Mouse (Mus musculus) gastrocnemius, adult 2 months (tissue): ENCODE measurements around the gene Ncbp3. TPM values are rescaled to one million over a fixed set of nuclear protein-coding genes. Genes with fewer than 3 reads are reported as not detected.

ENCODE experiments used
- DNase-seq: peaks from one replicate; pipeline ENCODE4 v3.0.0; 2022
- H3K27ac ChIP-seq: fragments of 200-600 bp; 2 replicates; pipeline ENCODE4 v1.8.1; 2022; ENCODE audit warnings: mild to moderate bottlenecking
- H3K4me3 ChIP-seq: fragments of 200-600 bp; 2 replicates; pipeline ENCODE4 v1.8.1; 2022; ENCODE audit warnings: mild to moderate bottlenecking, moderate library complexity
- CTCF ChIP-seq: fragments of 200-600 bp; IDR thresholded peaks from 2 replicates; pipeline ENCODE4 v1.8.1; 2022; ENCODE audit warnings: antibody characterized with exemption, mild to moderate bottlenecking, moderate library complexity
- intact Hi-C: fragments of 180-260 bp; cut with DNase I; formaldehyde crosslinking; loops from one replicate; pipeline ENCODE4 v1.15.1; 2025
- total RNA-seq, 2 experiments: library from RNA; stranded (reverse); gene quantifications; 2 replicates each; pipeline ENCODE4 v1.2.3; 2021

Gene Ncbp3
- total RNA-seq, 2 experiments from 2014 or later = 3.2 to 3.9 TPM

- H3K4me3 ChIP-seq = peak within 1 kb of the TSS; percentile 83
- peak; percentile 95 for DNase-seq
- intact Hi-C loops = loop anchor here (1.0 to 5.0 kb wide), 3 partner anchors 22 to 139 kb away; partner anchors contain the start of genes Emc6, P2rx5 and Tax1bp3
- TF ChIP-seq CTCF = peak; percentile 7
- peak within 1 kb of the TSS; percentile 67 for H3K27ac ChIP-seq
Measured at GRCm38 (mm10) chr11:73137591-73138501, 90.3 kb downstream of the Ncbp3 start, which contains the start of gene Haspin. TSS of gene Haspin (minus strand) at chr11:73138294.

Other genes with a start within 250 kb of the Ncbp3 start
- 1 to 10 TPM; 5.1 to 6.2 TPM for gene Atp2a3, start 86.6 kb upstream of the Ncbp3 start, total RNA-seq
- gene P2rx1, start 48.7 kb upstream of the Ncbp3 start, total RNA-seq = under 1 TPM; 0.15 to 0.56 TPM
- gene Camkk1, start 28.8 kb upstream of the Ncbp3 start, total RNA-seq = under 1 TPM; 0.43 to 0.89 TPM
- gene Itgae, start 42.8 kb downstream of the Ncbp3 start, total RNA-seq = under 1 TPM; 0.08 to 0.17 TPM
- under 1 TPM in 1 of 2 experiments, not detected in 1; 0.08 TPM for gene Haspin, start 90.5 kb downstream of the Ncbp3 start, total RNA-seq
- 10 to 100 TPM in 1 of 2 experiments, 1 to 10 TPM in 1; 7.0 to 12.9 TPM for gene P2rx5, start 112.6 kb downstream of the Ncbp3 start, total RNA-seq
- gene Emc6, start 129.3 kb downstream of the Ncbp3 start, total RNA-seq = 10 to 100 TPM; 82.6 to 93.4 TPM
- 10 to 100 TPM in 1 of 2 experiments, 1 to 10 TPM in 1; 6.5 to 13.9 TPM for gene Tax1bp3, start 129.3 kb downstream of the Ncbp3 start, total RNA-seq
- gene Ctns, start 151.3 kb downstream of the Ncbp3 start, total RNA-seq = 1 to 10 TPM; 5.7 to 7.8 TPM
- under 1 TPM; 0.50 to 0.66 TPM for gene Shpk, start 151.7 kb downstream of the Ncbp3 start, total RNA-seq
- gene Trpv1, start 186.5 kb downstream of the Ncbp3 start, total RNA-seq = under 1 TPM; 0.06 to 0.20 TPM
- gene Trpv3, start 219.6 kb downstream of the Ncbp3 start, total RNA-seq = not detected